Mouse (Mus musculus): ENCODE data around the gene Yap1.

DNA sequence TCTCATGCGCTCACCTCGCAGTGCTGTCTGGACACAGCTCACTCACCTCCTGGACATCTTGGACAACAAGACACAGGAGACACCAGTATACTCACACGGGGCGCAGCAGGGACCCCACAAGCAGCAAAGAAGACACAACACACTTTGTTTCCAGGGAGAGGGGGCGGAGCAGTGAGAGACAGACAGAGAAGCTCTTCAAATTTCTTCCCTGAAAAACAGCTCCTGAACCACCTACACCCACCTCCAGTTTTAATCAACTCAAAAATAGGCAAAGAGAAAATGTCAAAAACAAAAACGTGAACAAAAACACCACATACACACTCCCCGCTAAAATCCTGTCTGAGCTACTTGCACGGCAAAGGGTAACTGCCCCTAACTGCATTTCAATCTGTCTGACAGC, 48.0 kb downstream of the Yap1 start:
- TF ChIP-seq CTCF (IDR thresholded peaks at IDR 0.05; ENCODE audit: control insufficient read depth, insufficient read depth, low read length) (no peak), POLR2A (IDR thresholded peaks at IDR 0.05; ENCODE audit: borderline replicate concordance, control insufficient read depth, low read depth, low read length) (no peak)
